Mouse (Mus musculus): ENCODE measurements around the gene Asic1. TPM values are rescaled to one million over a fixed set of nuclear protein-coding genes. Genes with fewer than 3 reads are reported as not detected.
A peak's percentile ranks its signal among the peaks of the same experiment; 100 is the strongest.

The Asic1 gene
- total and polyA plus RNA-seq, 3 experiments = 0.08 to 1.0 TPM; not detected in 1

- TF ChIP-seq JUND (IDR thresholded peaks at IDR 0.05; ENCODE audit: low read depth, low read length) (no peak; the same call in 1 of the 2 replicates), BHLHE40 (IDR thresholded peaks at IDR 0.05; ENCODE audit: borderline replicate concordance, low read depth, low read length) (peak; percentile 87), ETS1 (IDR thresholded peaks at IDR 0.05; ENCODE audit: low read depth, low read length) (peak; percentile 97), USF1 (IDR thresholded peaks at IDR 0.05; ENCODE audit: low read depth, low read length) (no peak), SMC3 (IDR thresholded peaks at IDR 0.05; ENCODE audit: low read depth, low read length) (peak; percentile 5; the same call in 1 of the 2 replicates)
Observed at GRCm38 (mm10) chr15:99664600-99665451, 5.3 kb upstream of the Asic1 start (continued).

GRCm38 (mm10) chr15:99667544-99667943 lies 2.6 kb upstream of the Asic1 start:
- peaks cover 0 to 19% of the 10 kb centered on the region in 2 experiments; a peak in 2 of 4 replicates for H3K36me3 ChIP-seq (ENCODE audit: control insufficient read depth in 1 of 2, insufficient read depth in 2 of 2, low read length in 2 of 2)
- peaks cover 10 to 27% of the 10 kb centered on the region in 2 experiments for H3K4me1 ChIP-seq (ENCODE audit: control insufficient read depth in 1 of 2, insufficient read depth in 2 of 2, low read length in 2 of 2)
- no peak overlapping the region for H3K27ac ChIP-seq (ENCODE audit: control insufficient read depth, low read depth, low read length)
- no peak overlapping the region for H3K9ac ChIP-seq (ENCODE audit: control insufficient read depth, low read depth, low read length, poor library complexity, severe bottlenecking)
- DNase-seq (ENCODE audit: low read depth, low spot score) = peak; percentile 30
- H3K4me3 ChIP-seq (ENCODE audit: control insufficient read depth in 1 of 2, insufficient read depth in 1 of 2, low read depth in 2 of 2, low read length in 2 of 2) = no peak overlapping the region
- peaks cover 2% of the 10 kb centered on the region; the same call in 1 of the 2 replicates for H3K79me2 ChIP-seq (ENCODE audit: control insufficient read depth, insufficient read depth, low read length, poor library complexity)
- TF ChIP-seq TAL1 (IDR thresholded peaks at IDR 0.05; ENCODE audit: low read length) = no peak
- no peak for TF ChIP-seq EP300 (IDR thresholded peaks at IDR 0.05; ENCODE audit: low read depth in 1 of 2, low read length in 2 of 2)
- TF ChIP-seq CTCF (IDR thresholded peaks at IDR 0.05 in 2 of 3, conservative IDR thresholded peaks at IDR 0.05 in 1 of 3; ENCODE audit: control insufficient read depth in 1 of 3, insufficient read depth in 1 of 3, low read depth in 2 of 3, low read length in 3 of 3, poor library complexity in 1 of 3, severe bottlenecking in 1 of 3) = peak in 2 of 3 experiments; percentile 24 to 53; a peak in 4 of 6 replicates
- no peak for TF ChIP-seq TCF12 (IDR thresholded peaks at IDR 0.05; ENCODE audit: low read depth, low read length)
- TF ChIP-seq RAD21 (IDR thresholded peaks at IDR 0.05; ENCODE audit: low read depth, low read length) = peak; percentile 35
- TF ChIP-seq SMC3 (IDR thresholded peaks at IDR 0.05; ENCODE audit: low read depth, low read length) = peak; percentile 60
- peak; percentile 36; the same call in 1 of the 2 replicates for TF ChIP-seq ZC3H11A (IDR thresholded peaks at IDR 0.05; ENCODE audit: low read depth, low read length)
- peaks cover 0 to 2% of the 10 kb centered on the region in 2 experiments; a peak in 1 of 4 replicates for H3K27me3 ChIP-seq (ENCODE audit: control insufficient read depth in 1 of 2, insufficient read depth in 2 of 2, low read length in 2 of 2)
- H3K9me3 ChIP-seq (replicated peaks; ENCODE audit: insufficient read depth, low read length) = no peaks in the 10 kb centered on the region

- peaks cover 2% of the 10 kb centered on the region; the same call in 1 of the 2 replicates for H3K79me2 ChIP-seq (ENCODE audit: control insufficient read depth, insufficient read depth, low read length, poor library complexity)
- H3K9ac ChIP-seq (ENCODE audit: control insufficient read depth, low read depth, low read length, poor library complexity, severe bottlenecking) = no peak overlapping the region
- H3K4me1 ChIP-seq (ENCODE audit: control insufficient read depth in 1 of 2, insufficient read depth in 2 of 2, low read length in 2 of 2) = peaks cover 2 to 18% of the 10 kb centered on the region in 2 experiments; a peak in 3 of 4 replicates
- no peak overlapping the region for H3K4me3 ChIP-seq (ENCODE audit: control insufficient read depth in 1 of 2, insufficient read depth in 1 of 2, low read depth in 2 of 2, low read length in 2 of 2)
- peak; percentile 84 for DNase-seq (ENCODE audit: low read depth, low spot score)
- H3K9me3 ChIP-seq (replicated peaks; ENCODE audit: insufficient read depth, low read length) = no peaks in the 10 kb centered on the region
- H3K27ac ChIP-seq (ENCODE audit: control insufficient read depth, low read depth, low read length) = no peak overlapping the region
- H3K27me3 ChIP-seq (ENCODE audit: control insufficient read depth in 1 of 2, insufficient read depth in 2 of 2, low read length in 2 of 2) = peaks cover 0 to 6% of the 10 kb centered on the region in 2 experiments; a peak in 2 of 4 replicates
- H3K36me3 ChIP-seq (ENCODE audit: control insufficient read depth in 1 of 2, insufficient read depth in 2 of 2, low read length in 2 of 2) = peaks cover 0 to 8% of the 10 kb centered on the region in 2 experiments; a peak in 2 of 4 replicates
- TF ChIP-seq USF2 (IDR thresholded peaks at IDR 0.05; ENCODE audit: borderline replicate concordance in 1 of 2, insufficient read depth in 1 of 2, low read depth in 1 of 2, low read length in 2 of 2) = no peak
- no peak for TF ChIP-seq ZMIZ1 (IDR thresholded peaks at IDR 0.05; ENCODE audit: low read depth, low read length)
- no peak for TF ChIP-seq MAFK (IDR thresholded peaks at IDR 0.05; ENCODE audit: borderline replicate concordance, low read depth, low read length)
- no peak for TF ChIP-seq MEF2A (IDR thresholded peaks at IDR 0.05; ENCODE audit: extremely low read depth, insufficient replicate concordance, low read depth, low read length, poor library complexity, severe bottlenecking)
- no peak for TF ChIP-seq MYC (IDR thresholded peaks at IDR 0.05; ENCODE audit: low read depth, low read length)
- TF ChIP-seq EP300 (IDR thresholded peaks at IDR 0.05; ENCODE audit: low read depth in 1 of 2, low read length in 2 of 2) = peak; percentile 16 to 27; a peak in 1 of 4 replicates
- no peak for TF ChIP-seq USF1 (IDR thresholded peaks at IDR 0.05; ENCODE audit: low read depth, low read length)
- TF ChIP-seq JUND (IDR thresholded peaks at IDR 0.05; ENCODE audit: low read depth, low read length) = no peak
- no peak for TF ChIP-seq CHD2 (IDR thresholded peaks at IDR 0.05; ENCODE audit: low read length)
- peak; percentile 100 for TF ChIP-seq SMC3 (IDR thresholded peaks at IDR 0.05; ENCODE audit: low read depth, low read length)
- TF ChIP-seq MAX (IDR thresholded peaks at IDR 0.05; ENCODE audit: low read length) = 0 out of 2 replicates have a peak, but pooled peaks have one; percentile 33
- TF ChIP-seq RAD21 (IDR thresholded peaks at IDR 0.05; ENCODE audit: low read depth, low read length) = peak; percentile 93
- peak; percentile 86 for TF ChIP-seq SIN3A (IDR thresholded peaks at IDR 0.05; ENCODE audit: low read length)
- TF ChIP-seq ZC3H11A (IDR thresholded peaks at IDR 0.05; ENCODE audit: low read depth, low read length) = peak; percentile 99
- TF ChIP-seq NELFE (IDR thresholded peaks at IDR 0.05; ENCODE audit: low read depth, low read length) = no peak
- peak; percentile 51; the same call in 1 of the 2 replicates for TF ChIP-seq RCOR1 (IDR thresholded peaks at IDR 0.05; ENCODE audit: low read depth, low read length)
- TF ChIP-seq TCF12 (IDR thresholded peaks at IDR 0.05; ENCODE audit: low read depth, low read length) = no peak
- TF ChIP-seq UBTF (IDR thresholded peaks at IDR 0.05; ENCODE audit: borderline replicate concordance, insufficient read depth, low read depth, low read length) = no peak
- TF ChIP-seq GABPA (IDR thresholded peaks at IDR 0.05; ENCODE audit: low read depth, low read length) = no peak
- TF ChIP-seq ELF1 (IDR thresholded peaks at IDR 0.05; ENCODE audit: low read depth, low read length) = no peak; the same call in 1 of the 2 replicates
Observed at GRCm38 (mm10) chr15:99668881-99669280, 1.3 kb upstream of the Asic1 start.

All from MEL (cell line).